Mouse (Mus musculus) frontal cortex, postnatal 25 days (tissue): ENCODE results near the gene Kif16b.

ENCODE experiments used
- DNase-seq, 2 experiments: peaks; one replicate each; pipeline ENCODE4 v3.0.0; 2022; ENCODE audit warnings: low spot score in 2 of 2

Kif16b gene

GRCm38 (mm10) chr2:142734046-142734445, 167.3 kb downstream of the Kif16b start:
- DNase-seq, result no peak

- no peak for DNase-seq
Measured at GRCm38 (mm10) chr2:142732370-142732769, 169.0 kb downstream of the Kif16b start.

- DNase-seq, result peak; percentile 54 to 71
Measured at GRCm38 (mm10) chr2:142731778-142732092, 169.6 kb downstream of the Kif16b start.

- peak; percentile 9 to 11 for DNase-seq
Measured at GRCm38 (mm10) chr2:142731016-142731777, 170.1 kb downstream of the Kif16b start.

- DNase-seq, result no peak
Measured at GRCm38 (mm10) chr2:142724215-142725001, 176.9 kb downstream of the Kif16b start.

- no peak for DNase-seq
Measured at GRCm38 (mm10) chr2:142720174-142720573, 181.2 kb downstream of the Kif16b start.

- no peak for DNase-seq
Measured at GRCm38 (mm10) chr2:142718998-142719397, 182.3 kb downstream of the Kif16b start.

GRCm38 (mm10) chr2:142717591-142717990, 183.7 kb downstream of the Kif16b start:
- DNase-seq, result no peak

- DNase-seq, result no peak
Measured at GRCm38 (mm10) chr2:142715912-142716260, 185.4 kb downstream of the Kif16b start.

- DNase-seq, result no peak
Measured at GRCm38 (mm10) chr2:142715186-142715911, 186.0 kb downstream of the Kif16b start.

GRCm38 (mm10) chr2:142712727-142713126, 188.6 kb downstream of the Kif16b start:
- no peak for DNase-seq

GRCm38 (mm10) chr2:142709326-142709725, 192.0 kb downstream of the Kif16b start:
- DNase-seq, result no peak

- DNase-seq, result no peak
Measured at GRCm38 (mm10) chr2:142700689-142701088, 200.6 kb downstream of the Kif16b start.

- DNase-seq, result no peak
Measured at GRCm38 (mm10) chr2:142698650-142699049, 202.7 kb downstream of the Kif16b start.

- no peak for DNase-seq
Measured at GRCm38 (mm10) chr2:142694936-142695331, 206.4 kb downstream of the Kif16b start.

GRCm38 (mm10) chr2:142694019-142694935, 207.1 kb downstream of the Kif16b start:
- no peak for DNase-seq

- DNase-seq, result no peak
Measured at GRCm38 (mm10) chr2:142693461-142693860, 207.9 kb downstream of the Kif16b start.

- DNase-seq, result no peak
Measured at GRCm38 (mm10) chr2:142689496-142689895, 211.8 kb downstream of the Kif16b start.

- no peak for DNase-seq
Measured at GRCm38 (mm10) chr2:142687936-142688514, 213.3 kb downstream of the Kif16b start.

GRCm38 (mm10) chr2:142682965-142683709, 218.2 kb downstream of the Kif16b start:
- no peak for DNase-seq
